Mouse (Mus musculus) spleen, adult 2 months (tissue): Measurements from ENCODE around the gene Zfp987. TPM values are rescaled to one million over a fixed set of nuclear protein-coding genes. Genes with fewer than 3 reads are reported as not detected.
"Not testable (repeated sequence)": the region's sequence is repeated elsewhere in the genome, so short reads cannot be mapped to it uniquely, and the experiment has no call there.

ENCODE experiments used
- DNase-seq, 2 experiments: peaks; one replicate each; pipeline versions ENCODE4 v3.0.0 to v3.0.0-alpha.2; 2012 to 2021; ENCODE audit warnings: low spot score in 2 of 2, low read depth in 1 of 2
- H3K27ac ChIP-seq: fragments of 200-500 bp; 2 replicates; pipeline ENCODE4 v1.5.1; 2012; ENCODE audit warnings: low read length, inconsistent platforms; ENCODE audit not compliant: insufficient read depth
- H3K27me3 ChIP-seq: fragments of 200-500 bp; 2 replicates; pipeline ENCODE4 v1.6.1; 2012; ENCODE audit warnings: mild to moderate bottlenecking, moderate library complexity, low read length, inconsistent platforms; ENCODE audit not compliant: control insufficient read depth, insufficient read depth
- H3K36me3 ChIP-seq: fragments of 200-500 bp; 2 replicates; pipeline ENCODE4 v1.6.1; 2012; ENCODE audit warnings: mild to moderate bottlenecking, low read length, inconsistent platforms; ENCODE audit not compliant: control insufficient read depth, insufficient read depth
- H3K4me1 ChIP-seq: fragments of 200-500 bp; 2 replicates; pipeline ENCODE4 v1.6.1; 2011; ENCODE audit warnings: inconsistent platforms; ENCODE audit not compliant: control insufficient read depth, insufficient read depth, insufficient read length
- H3K4me3 ChIP-seq: fragments of 200-500 bp; 2 replicates; pipeline ENCODE4 v1.5.1; 2011; ENCODE audit warnings: mild to moderate bottlenecking, inconsistent platforms; ENCODE audit not compliant: insufficient read depth, insufficient read length; ENCODE audit errors: extremely low read depth
- whole genome bisulfite sequencing: fragments of 180-500 bp; shearing (Covaris S2); methylation state at CpG from one replicate; pipeline ENCODE4 v1.1.7; 2018; 5-methylcytosine and 5-hydroxymethylcytosine counted together
- polyA plus RNA-seq: library from polyadenylated mRNA; depleted of rRNA; stranded (reverse); fragments of >200 nt; gene quantifications from 2 replicates; pipeline ENCODE4 v1.2.3, GENCODE M21; 2012; rRNA removed

The Zfp987 gene
- polyA plus RNA-seq, 1 experiment: not detected

- WGBS: 53% methylated on average over 4 of the region's 4 CpGs
- H3K4me1 ChIP-seq, H3K4me3 ChIP-seq, H3K27me3 ChIP-seq, H3K36me3 ChIP-seq, H3K27ac ChIP-seq: not testable (repeated sequence)
- DNase-seq: peak in 1 of 2 experiments; percentile 23
Measured at GRCm38 (mm10) chr4:146173378-146174226, 76.5 kb downstream of the Zfp987 start.

Other genes starting within 250 kb of the Zfp987 start
- not detected in 2 replicates for gene Zfp986, start 228.5 kb upstream of the Zfp987 start, polyA plus RNA-seq
- not detected in 2 replicates for gene Zfp600, start 59.5 kb downstream of the Zfp987 start, polyA plus RNA-seq